9 mouse cellular contexts compared by ENCODE assay signal in the genomic region with DNA sequence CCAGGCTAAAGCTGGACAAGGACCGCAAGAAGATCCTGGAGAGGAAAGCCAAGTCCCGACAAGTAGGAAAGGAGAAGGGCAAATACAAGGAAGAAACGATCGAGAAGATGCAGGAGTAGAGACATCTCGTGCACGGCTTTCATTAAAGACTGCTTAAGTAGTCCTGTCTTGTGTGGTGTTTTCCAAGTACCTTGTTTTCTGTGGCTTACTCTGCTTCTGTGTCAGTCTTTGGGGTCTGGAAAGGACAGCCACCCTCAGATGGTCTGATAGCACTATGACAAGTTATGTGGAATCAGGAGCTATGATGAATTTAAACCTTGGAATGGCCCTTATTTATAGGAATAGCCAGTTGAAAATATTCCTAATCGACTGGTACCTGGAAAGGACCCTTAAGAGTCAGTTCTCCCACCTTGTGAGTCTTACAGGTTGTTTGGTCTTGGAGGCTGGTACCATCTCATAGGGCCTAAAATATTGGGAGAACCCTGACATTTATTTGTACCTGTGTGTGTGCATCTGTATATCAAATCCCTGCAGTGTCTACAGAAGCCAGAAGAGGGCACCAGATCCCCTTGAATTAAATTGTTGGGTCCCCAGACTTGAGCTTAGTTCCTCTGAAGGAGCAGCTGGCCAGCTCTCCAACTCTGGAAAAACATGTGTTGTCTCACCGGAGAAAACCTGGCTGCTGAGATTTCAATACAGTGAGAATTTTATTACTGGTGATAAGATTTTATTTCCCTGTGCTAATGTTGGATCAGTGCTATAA. TPM values are rescaled to one million over a fixed set of nuclear protein-coding genes. Genes with fewer than 3 reads are reported as not detected.
DNase-seq lines count a peak whose midpoint lies in the region; ATAC-seq and TF ChIP-seq lines count a peak whose summit lies in the region.
"Had no signal": no experiment of that assay in that cellular context is flagged by ENCODE, and none has a peak within 500 bp of the region (broad histone marks: within the 10 kb centered on the region; RNA-seq: fewer than 3 reads in every experiment).

No protein-coding gene starts in this region.

- no peak overlapping the region for H3K4me2 ChIP-seq in kidney, postnatal 0 days (ENCODE audit: low read length)
- no peak overlapping the region for H3K4me2 ChIP-seq in liver, embryonic 13.5 days

- H3K27me3 ChIP-seq in kidney, postnatal 0 days (ENCODE audit: insufficient read depth, low read length), result no peaks in the 10 kb centered on the region
- H3K27me3 ChIP-seq in liver, embryonic 13.5 days, result peaks cover 3% of the 10 kb centered on the region; the same call in 1 of the 2 replicates

- H3K4me3 ChIP-seq in kidney, postnatal 0 days (replicated peaks; ENCODE audit: low read depth, low read length), result no peak overlapping the region
- no peak overlapping the region for H3K4me3 ChIP-seq in liver, embryonic 13.5 days (replicated peaks)

- no peak for ATAC-seq in kidney, postnatal 0 days (replicated peaks; ENCODE audit: low FRiP score, low read depth)
- no peak for ATAC-seq in liver, embryonic 13.5 days (ENCODE audit: low read depth)
- no peak for ATAC-seq in erythroblast, adult 5-6 weeks (replicated peaks; ENCODE audit: low FRiP score, poor library complexity, severe bottlenecking)

- no peak overlapping the region for H3K9ac ChIP-seq in kidney, postnatal 0 days (ENCODE audit: low read depth, low read length)
- no peak overlapping the region for H3K9ac ChIP-seq in liver, embryonic 13.5 days

- no peak for TF ChIP-seq POLR2A in brain, embryonic 14.5 days (IDR thresholded peaks at IDR 0.05; ENCODE audit: borderline replicate concordance, extremely low read depth, insufficient read depth, insufficient read length, poor library complexity, severe bottlenecking)

- 0 out of 2 replicates have a peak overlapping the region, but pooled peaks have one; percentile 19 for H3K27ac ChIP-seq in kidney, postnatal 0 days
- H3K27ac ChIP-seq in liver, embryonic 13.5 days, result no peak overlapping the region

- peaks cover 5% of the 10 kb centered on the region for H3K4me1 ChIP-seq in kidney, postnatal 0 days (replicated peaks; ENCODE audit: insufficient read depth, low read length)
- peaks cover 36% of the 10 kb centered on the region for H3K4me1 ChIP-seq in liver, embryonic 13.5 days (replicated peaks)

- peak; percentile 73; the same call in 1 of the 2 replicates for TF ChIP-seq CTCF in brain, embryonic 14.5 days (IDR thresholded peaks at IDR 0.05; ENCODE audit: borderline replicate concordance, extremely low read depth, insufficient read depth, insufficient read length)
- TF ChIP-seq CTCF in kidney, postnatal 0 days (IDR thresholded peaks at IDR 0.05; ENCODE audit: low read depth), result peak; percentile 93

- no peaks in the 10 kb centered on the region for H3K9me3 ChIP-seq in kidney, postnatal 0 days (replicated peaks; ENCODE audit: low read length)
- no peaks in the 10 kb centered on the region for H3K9me3 ChIP-seq in liver, embryonic 13.5 days (replicated peaks)

- DNase-seq in urinary bladder, postnatal 14 days (ENCODE audit: low spot score), result peak; percentile 77
- no peak for DNase-seq in urinary bladder, postnatal 10 days (ENCODE audit: low spot score)
- DNase-seq in brain, embryonic 14.5 days (ENCODE audit: low read depth), result peak; percentile 86
- DNase-seq in frontal cortex, postnatal 14 days (ENCODE audit: low spot score in 2 of 2), result peak; percentile 50 to 72
- peak; percentile 90 for DNase-seq in kidney, postnatal 0 days (ENCODE audit: low spot score)
- DNase-seq in liver, embryonic 13.5 days, result peak; percentile 48
- DNase-seq in right cerebral cortex, adult 2 months (ENCODE audit: low spot score in 2 of 2), result peak; percentile 89 to 90

- 82% methylated on average over 7 of the region's 8 CpGs for WGBS in kidney, postnatal 0 days
- WGBS in liver, embryonic 13.5 days (ENCODE audit: insufficient replicate concordance), result 83% methylated on average over 8 of the region's 8 CpGs

- H3K36me3 ChIP-seq in kidney, postnatal 0 days (ENCODE audit: insufficient read depth, low read length), result peaks cover 29% of the 10 kb centered on the region
- H3K36me3 ChIP-seq in liver, embryonic 13.5 days, result peaks cover 47% of the 10 kb centered on the region

RNA-seq across cellular contexts. Expression of a gene that starts 3.2 kb away (rescaled TPM):
- 2,015 and 2,036 TPM in 2 replicates for polyA plus RNA-seq in brain, embryonic 14.5 days (2012; rRNA removed)
- polyA plus RNA-seq in kidney, postnatal 0 days (2015; fragmentation: Nextera tagmentation; extraction: Ambion mirVana), result 1,114 and 1,312 TPM in 2 replicates
- polyA plus RNA-seq in liver, embryonic 13.5 days (2015; fragmentation: Nextera tagmentation; extraction: Ambion mirVana), result 881 and 895 TPM in 2 replicates
- total RNA-seq in erythroblast, adult 5-6 weeks (2015; ENCODE audit: low replicate concordance), result 757 and 872 TPM in 2 replicates
- total RNA-seq in erythroblast, adult 5-6 weeks (2017; ENCODE audit: low replicate concordance), result 762 and 834 TPM in 2 replicates

RNA-seq across cellular contexts. Expression of a gene that starts 16.2 kb away (rescaled TPM):
- 0.05 and 0.10 TPM in 2 replicates for polyA plus RNA-seq in brain, embryonic 14.5 days (2012; rRNA removed)
- 0.13 and 0.17 TPM in 2 replicates for polyA plus RNA-seq in kidney, postnatal 0 days (2015; fragmentation: Nextera tagmentation; extraction: Ambion mirVana)
- 0.08 and 0.09 TPM in 2 replicates for polyA plus RNA-seq in liver, embryonic 13.5 days (2015; fragmentation: Nextera tagmentation; extraction: Ambion mirVana)
- total RNA-seq in erythroblast, adult 5-6 weeks (2015; ENCODE audit: low replicate concordance), result not detected in 2 replicates
- not detected in 2 replicates for total RNA-seq in erythroblast, adult 5-6 weeks (2017; ENCODE audit: low replicate concordance)

RNA-seq across cellular contexts. Expression of a gene that starts 22.3 kb away (rescaled TPM):
- polyA plus RNA-seq in brain, embryonic 14.5 days (2012; rRNA removed), result 3.6 and 4.1 TPM in 2 replicates
- 0.29 TPM in 1 of 2 replicates, not detected in the other for polyA plus RNA-seq in kidney, postnatal 0 days (2015; fragmentation: Nextera tagmentation; extraction: Ambion mirVana)
- polyA plus RNA-seq in liver, embryonic 13.5 days (2015; fragmentation: Nextera tagmentation; extraction: Ambion mirVana), result not detected in 2 replicates
- not detected in 2 replicates for total RNA-seq in erythroblast, adult 5-6 weeks (2015; ENCODE audit: low replicate concordance)
- total RNA-seq in erythroblast, adult 5-6 weeks (2017; ENCODE audit: low replicate concordance), result not detected in 2 replicates
- polyA plus RNA-seq: heart, embryonic 16.5 days had no signal

RNA-seq across cellular contexts. Expression of a gene that starts 32.9 kb away (rescaled TPM):
- 62.4 and 74.0 TPM in 2 replicates for polyA plus RNA-seq in brain, embryonic 14.5 days (2012; rRNA removed)
- 86.1 and 90.9 TPM in 2 replicates for polyA plus RNA-seq in kidney, postnatal 0 days (2015; fragmentation: Nextera tagmentation; extraction: Ambion mirVana)
- polyA plus RNA-seq in liver, embryonic 13.5 days (2015; fragmentation: Nextera tagmentation; extraction: Ambion mirVana), result 35.5 and 40.0 TPM in 2 replicates
- 26.3 and 30.7 TPM in 2 replicates for total RNA-seq in erythroblast, adult 5-6 weeks (2015; ENCODE audit: low replicate concordance)
- 54.4 and 55.6 TPM in 2 replicates for total RNA-seq in erythroblast, adult 5-6 weeks (2017; ENCODE audit: low replicate concordance)

RNA-seq across cellular contexts. Expression of a gene that starts 52.7 kb away (rescaled TPM):
- polyA plus RNA-seq in brain, embryonic 14.5 days (2012; rRNA removed), result 38.6 and 40.1 TPM in 2 replicates
- polyA plus RNA-seq in kidney, postnatal 0 days (2015; fragmentation: Nextera tagmentation; extraction: Ambion mirVana), result 8.9 and 11.3 TPM in 2 replicates
- 1.4 and 1.5 TPM in 2 replicates for polyA plus RNA-seq in liver, embryonic 13.5 days (2015; fragmentation: Nextera tagmentation; extraction: Ambion mirVana)
- not detected in 2 replicates for total RNA-seq in erythroblast, adult 5-6 weeks (2015; ENCODE audit: low replicate concordance)
- not detected in 2 replicates for total RNA-seq in erythroblast, adult 5-6 weeks (2017; ENCODE audit: low replicate concordance)
